Mouse (Mus musculus) ES-E14 (cell line): ENCODE results near the gene Frrs1l. TPM values are rescaled to one million over a fixed set of nuclear protein-coding genes. Genes with fewer than 3 reads are reported as not detected.

Experiments
- DNase-seq: peaks from one replicate; pipeline ENCODE4 v3.0.0-alpha.2; 2013; ENCODE audit warnings: low read depth, low spot score
- H3K27ac ChIP-seq: 2 replicates; pipeline ENCODE4 v1.5.1; 2012; ENCODE audit warnings: low read depth, mild to moderate bottlenecking, low read length, moderate library complexity, mixed read lengths; ENCODE audit not compliant: poor library complexity, insufficient read depth, severe bottlenecking
- H3K36me3 ChIP-seq: 2 replicates; pipeline ENCODE4 v1.6.1; 2012; ENCODE audit warnings: mild to moderate bottlenecking, low read length, moderate library complexity, mixed read lengths; ENCODE audit not compliant: control insufficient read depth, poor library complexity, insufficient read depth, severe bottlenecking
- H3K4me1 ChIP-seq, 2 experiments: fragments of 150-350 bp in 1 of 2; sonication (generic) in 1 of 2; 2 replicates each; pipeline ENCODE4 v1.6.1; 2012; ENCODE audit warnings: low read length in 2 of 2, mild to moderate bottlenecking in 1 of 2, mixed read lengths in 1 of 2; ENCODE audit not compliant: control insufficient read depth in 2 of 2, insufficient read depth in 2 of 2, poor library complexity in 1 of 2
- H3K4me3 ChIP-seq, 2 experiments: fragments of 150-350 bp in 1 of 2; sonication (generic) in 1 of 2; 2 replicates each; pipeline ENCODE4 v1.5.1; 2012; ENCODE audit warnings: low read length in 2 of 2, low read depth in 1 of 2, mild to moderate bottlenecking in 1 of 2, mixed read lengths in 1 of 2; ENCODE audit not compliant: insufficient read depth in 1 of 2, poor library complexity in 1 of 2, severe bottlenecking in 1 of 2
- H3K9ac ChIP-seq: 2 replicates; pipeline ENCODE4 v1.6.1; 2012; ENCODE audit warnings: low read depth, mild to moderate bottlenecking, low read length, mixed read lengths; ENCODE audit not compliant: poor library complexity, insufficient read depth, severe bottlenecking
- H3K9me3 ChIP-seq: fragments of 150-350 bp; sonication (generic); 2 replicates; pipeline ENCODE4 v1.6.1; 2012; ENCODE audit warnings: low read depth, mild to moderate bottlenecking, low read length; ENCODE audit not compliant: control insufficient read depth, insufficient read depth
- CHD2 ChIP-seq: IDR thresholded peaks from 2 replicates; pipeline ENCODE4 v1.6.1; 2014; ENCODE audit warnings: mild to moderate bottlenecking, low read depth, low read length, inconsistent platforms
- HCFC1 ChIP-seq: IDR thresholded peaks from 2 replicates; pipeline ENCODE4 v1.6.1; 2012; ENCODE audit warnings: low read length, inconsistent platforms, borderline replicate concordance; ENCODE audit not compliant: insufficient read depth
- MAFK ChIP-seq: IDR thresholded peaks from 2 replicates; pipeline ENCODE4 v1.6.1; 2014; ENCODE audit warnings: mild to moderate bottlenecking, low read depth, low read length, inconsistent platforms; ENCODE audit not compliant: insufficient read depth
- ZC3H11A ChIP-seq: IDR thresholded peaks from 2 replicates; pipeline ENCODE4 v1.6.1; 2012; ENCODE audit warnings: low read depth, mild to moderate bottlenecking, inconsistent platforms, low read length, borderline replicate concordance
- ZNF384 ChIP-seq: IDR thresholded peaks from 2 replicates; pipeline ENCODE4 v1.6.1; 2012; ENCODE audit warnings: low read depth, low read length, inconsistent platforms
- in situ Hi-C, 2 experiments: fragments of 600-800 bp; cut with MboI; formaldehyde crosslinking; loops; one replicate each; pipeline ENCODE4 v1.15.1; 2025; ENCODE audit warnings: low sequenced_read_pairs in 2 of 2, inconsistent platforms in 1 of 2; ENCODE audit not compliant: unreplicated experiment in 2 of 2
- total RNA-seq: library from RNA; depleted of rRNA; stranded (reverse); fragments of 300-350 nt; gene quantifications from 2 replicates; pipeline ENCODE4 v1.2.3, GENCODE M21; 2012

The Frrs1l gene
- total RNA-seq, 1 experiment, result 0.54 TPM

- H3K36me3 ChIP-seq, result no peaks in the 10 kb centered on the region
- no peaks in the 10 kb centered on the region for H3K4me1 ChIP-seq
- no peaks in the 10 kb centered on the region for H3K9me3 ChIP-seq
- H3K9ac ChIP-seq, result peak overlapping the region; percentile 14; the same call in 1 of the 2 replicates
- TF ChIP-seq ZC3H11A (no peak), CHD2 (no peak), ZNF384 (no peak), MAFK (no peak), HCFC1 (no peak)
- no peak overlapping the region for H3K27ac ChIP-seq
- peak overlapping the region; percentile 42 to 58 for H3K4me3 ChIP-seq
- no peak for DNase-seq
- in situ Hi-C loops, result no loop called here
Measured at GRCm38 (mm10) chr4:57016366-57017171, 26.4 kb upstream of the Frrs1l start.

GRCm38 (mm10) chr4:57015032-57015431, 24.8 kb upstream of the Frrs1l start:
- no peak for DNase-seq
- Histone ChIP-seq H3K4me3 (no peak overlapping the region), H3K36me3 (no peaks in the 10 kb centered on the region), H3K27ac (no peak overlapping the region), H3K9me3 (no peaks in the 10 kb centered on the region), H3K9ac (no peak overlapping the region), H3K4me1 (peaks cover 0 to 3% of the 10 kb centered on the region in 2 experiments; a peak in 1 of 4 replicates)
- TF ChIP-seq HCFC1 (no peak), ZNF384 (no peak), ZC3H11A (no peak), CHD2 (no peak), MAFK (no peak)
- in situ Hi-C loops, result no loop called here

- Histone ChIP-seq H3K4me1 (peaks cover 0 to 3% of the 10 kb centered on the region in 2 experiments; a peak in 1 of 4 replicates), H3K36me3 (no peaks in the 10 kb centered on the region), H3K4me3 (no peak overlapping the region), H3K9me3 (no peaks in the 10 kb centered on the region), H3K9ac (no peak overlapping the region), H3K27ac (no peak overlapping the region)
- in situ Hi-C loops, result no loop called here
- no peak for DNase-seq
- TF ChIP-seq ZC3H11A, result no peak
- TF ChIP-seq ZNF384, result no peak
- TF ChIP-seq MAFK, result no peak
- TF ChIP-seq CHD2, result no peak
- TF ChIP-seq HCFC1, result no peak
Measured at GRCm38 (mm10) chr4:57011454-57012046, 21.4 kb upstream of the Frrs1l start.

GRCm38 (mm10) chr4:57010919-57011318, 20.7 kb upstream of the Frrs1l start:
- no peak for DNase-seq
- TF ChIP-seq HCFC1, result no peak
- TF ChIP-seq ZNF384, result no peak
- no peak for TF ChIP-seq MAFK
- TF ChIP-seq CHD2, result no peak
- TF ChIP-seq ZC3H11A, result no peak
- no peak overlapping the region for H3K4me3 ChIP-seq
- H3K4me1 ChIP-seq, result peaks cover 0 to 3% of the 10 kb centered on the region in 2 experiments; a peak in 1 of 4 replicates
- in situ Hi-C loops, result no loop called here
- H3K36me3 ChIP-seq, result no peaks in the 10 kb centered on the region
- no peak overlapping the region for H3K9ac ChIP-seq
- no peaks in the 10 kb centered on the region for H3K9me3 ChIP-seq
- no peak overlapping the region for H3K27ac ChIP-seq
